Mouse (Mus musculus) forebrain, embryonic 13.5 days (tissue): ENCODE results near the gene Ikzf4. TPM values are rescaled to one million over a fixed set of nuclear protein-coding genes. Genes with fewer than 3 reads are reported as not detected.
"Not testable (repeated sequence)": the region's sequence is repeated elsewhere in the genome, so short reads cannot be mapped to it uniquely, and the experiment has no call there.

Source experiments
- ATAC-seq: fragments of 200-750 bp; cut with Nextera tagmentation; 2 replicates; pipeline ENCODE4 v1.8.0; 2017
- H3K27ac ChIP-seq: fragments of 300-500 bp; sonication (generic); 2 replicates; pipeline ENCODE4 v1.5.1; 2015; ENCODE audit warnings: inconsistent platforms, mild to moderate bottlenecking, moderate library complexity
- H3K27me3 ChIP-seq: fragments of 300-500 bp; sonication (generic); 2 replicates; pipeline ENCODE4 v1.6.1; 2015; ENCODE audit warnings: mild to moderate bottlenecking, inconsistent platforms
- H3K36me3 ChIP-seq: fragments of 300-500 bp; sonication (generic); 2 replicates; pipeline ENCODE4 v1.6.1; 2015; ENCODE audit warnings: mild to moderate bottlenecking, inconsistent platforms; ENCODE audit not compliant: poor library complexity, severe bottlenecking
- H3K4me1 ChIP-seq: fragments of 300-500 bp; sonication (generic); 2 replicates; pipeline ENCODE4 v1.6.1; 2015; ENCODE audit warnings: inconsistent platforms
- H3K4me2 ChIP-seq: fragments of 300-500 bp; sonication (generic); 2 replicates; pipeline ENCODE4 v1.6.1; 2015; ENCODE audit warnings: inconsistent platforms, mild to moderate bottlenecking, moderate library complexity
- H3K4me3 ChIP-seq: fragments of 300-500 bp; sonication (generic); 2 replicates; pipeline ENCODE4 v1.5.1; 2015; ENCODE audit warnings: mild to moderate bottlenecking, inconsistent platforms
- H3K9ac ChIP-seq: fragments of 300-500 bp; sonication (generic); 2 replicates; pipeline ENCODE4 v1.6.1; 2015; ENCODE audit warnings: mild to moderate bottlenecking, inconsistent platforms
- H3K9me3 ChIP-seq: fragments of 300-500 bp; sonication (generic); replicated peaks from 2 replicates; pipeline ENCODE4 v1.6.1; 2016; ENCODE audit warnings: inconsistent platforms
- WGBS: fragments of 180-500 bp; shearing (Covaris S2); methylation state at CpG from one replicate; pipeline ENCODE4 v1.1.7; 2015; 5-methylcytosine and 5-hydroxymethylcytosine counted together
- polyA plus RNA-seq: library from polyadenylated mRNA; unstranded; fragments of >200 nt; fragmentation: Nextera tagmentation; extraction: Ambion mirVana; gene quantifications from 2 replicates; pipeline ENCODE4 v1.2.1, GENCODE M21; 2015

Gene Ikzf4
- polyA plus RNA-seq, 1 experiment from 2014 or later = 7.3 TPM

GRCm38 (mm10) chr10:128635697-128636096, 10.1 kb downstream of the Ikzf4 start:
- 94% methylated on average over 13 of the region's 13 CpGs for WGBS
- H3K27me3 ChIP-seq = no peaks in the 10 kb centered on the region
- no peak overlapping the region for H3K9ac ChIP-seq
- ATAC-seq = no peak
- H3K9me3 ChIP-seq = no peaks in the 10 kb centered on the region
- H3K27ac ChIP-seq = no peak overlapping the region
- H3K4me3 ChIP-seq = no peak overlapping the region
- peaks cover 77% of the 10 kb centered on the region for H3K36me3 ChIP-seq
- H3K4me1 ChIP-seq = no peaks in the 10 kb centered on the region
- H3K4me2 ChIP-seq = no peak overlapping the region

GRCm38 (mm10) chr10:128631571-128631970, 14.2 kb downstream of the Ikzf4 start:
- 24% methylated on average over 6 of the region's 6 CpGs for WGBS
- Histone ChIP-seq H3K9me3 (no peaks in the 10 kb centered on the region), H3K27me3 (no peaks in the 10 kb centered on the region), H3K4me2 (no peak overlapping the region), H3K36me3 (peaks cover 42% of the 10 kb centered on the region), H3K4me1 (no peaks in the 10 kb centered on the region), H3K4me3 (no peak overlapping the region), H3K27ac (no peak overlapping the region), H3K9ac (no peak overlapping the region)
- ATAC-seq = no peak

- not testable (repeated sequence) for H3K9ac ChIP-seq, ATAC-seq, H3K9me3 ChIP-seq, H3K27me3 ChIP-seq, H3K4me1 ChIP-seq, H3K27ac ChIP-seq, H3K4me3 ChIP-seq, H3K4me2 ChIP-seq
- WGBS = 85% methylated on average over 5 of the region's 5 CpGs
- peaks cover 31% of the 10 kb centered on the region for H3K36me3 ChIP-seq
These were observed 15.5 kb downstream of the Ikzf4 start for GRCm38 (mm10) chr10:128630306-128630705.

- Histone ChIP-seq H3K27me3 (no peaks in the 10 kb centered on the region), H3K36me3 (peaks cover 31% of the 10 kb centered on the region), H3K4me1 (peaks cover 9% of the 10 kb centered on the region), H3K9me3 (no peaks in the 10 kb centered on the region), H3K4me2 (no peak overlapping the region), H3K4me3 (no peak overlapping the region), H3K9ac (no peak overlapping the region), H3K27ac (no peak overlapping the region)
- 79% methylated on average over 2 of the region's 2 CpGs for WGBS
- ATAC-seq = no peak
These were observed 16.0 kb downstream of the Ikzf4 start for GRCm38 (mm10) chr10:128629746-128630145.

DNA sequence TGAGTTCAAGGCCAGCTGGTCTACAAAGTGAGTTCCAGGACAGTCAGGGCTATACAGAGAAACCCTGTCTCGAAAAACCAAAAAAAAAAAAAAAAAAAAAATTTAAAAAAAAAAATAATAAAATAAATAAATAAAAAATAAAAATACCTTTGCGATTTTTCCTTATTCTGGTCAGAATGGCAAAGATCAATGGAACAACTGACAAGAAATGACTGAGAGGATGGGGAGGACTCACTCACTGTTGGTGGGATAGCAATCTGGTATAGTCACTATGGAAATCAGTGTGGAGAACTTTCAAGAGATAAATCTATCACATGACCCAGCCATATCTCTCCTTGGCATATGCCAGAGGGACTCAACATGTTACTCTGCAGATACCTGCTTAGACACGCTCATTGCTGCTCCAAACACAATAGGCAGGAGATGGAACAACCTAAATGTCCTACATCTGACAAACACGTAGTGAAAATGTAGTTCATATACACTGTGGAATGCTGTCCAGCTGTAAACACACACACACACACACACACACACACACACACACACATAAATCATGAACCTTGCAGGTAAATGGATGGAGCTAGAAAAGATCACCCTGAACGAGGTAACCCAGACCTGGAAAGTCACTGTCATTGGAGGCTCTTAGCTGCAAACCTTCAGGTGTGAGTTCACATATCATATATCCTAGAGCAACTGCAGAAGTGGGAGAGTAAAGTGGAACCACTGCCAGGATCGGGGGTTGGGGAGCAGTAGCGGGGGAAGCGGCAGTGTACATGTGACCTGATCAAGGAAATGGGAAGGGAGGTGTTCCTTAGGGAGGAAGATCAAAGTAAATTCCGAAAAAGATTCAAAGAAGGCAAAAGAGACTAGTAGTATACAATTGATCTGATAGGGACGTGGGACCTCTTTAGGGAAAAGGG, 18.1 kb downstream of the Ikzf4 start:
- no peak; the same call in 1 of the 2 replicates for ATAC-seq
- Histone ChIP-seq H3K9me3 (no peaks in the 10 kb centered on the region), H3K9ac (no peak overlapping the region), H3K4me1 (peaks cover 9% of the 10 kb centered on the region), H3K36me3 (peaks cover 31% of the 10 kb centered on the region), H3K4me3 (no peak overlapping the region), H3K27ac (no peak overlapping the region), H3K4me2 (no peak overlapping the region), H3K27me3 (no peaks in the 10 kb centered on the region)
- 91% methylated on average over 10 of the region's 10 CpGs for WGBS

- Histone ChIP-seq H3K9me3 (no peaks in the 10 kb centered on the region), H3K4me2 (peak within 1 kb of the TSS; percentile 96), H3K36me3 (peaks cover 34% of the 10 kb centered on the region), H3K4me1 (peaks cover 9% of the 10 kb centered on the region), H3K27ac (peak within 1 kb of the TSS; percentile 70), H3K9ac (peak within 1 kb of the TSS; percentile 94), H3K4me3 (peak within 1 kb of the TSS; percentile 92), H3K27me3 (no peaks in the 10 kb centered on the region)
- ATAC-seq = peak; percentile 98
- WGBS = under 1% methylated on average over 40 of the region's 40 CpGs
These were observed 19.2 kb downstream of the Ikzf4 start, which contains the start of gene Rps26 for GRCm38 (mm10) chr10:128626311-128627310. Gene Rps26 (minus strand): TSS chr10:128626747.

GRCm38 (mm10) chr10:128625287-128625894, 20.4 kb downstream of the Ikzf4 start:
- 46% methylated on average over 7 of the region's 7 CpGs for WGBS
- peak overlapping the region; percentile 70; the same call in 1 of the 2 replicates for H3K27ac ChIP-seq

GRCm38 (mm10) chr10:128623106-128623613, 22.6 kb downstream of the Ikzf4 start:
- not testable (repeated sequence) for H3K4me1 ChIP-seq, H3K27ac ChIP-seq, H3K4me3 ChIP-seq, H3K9ac ChIP-seq, H3K4me2 ChIP-seq, H3K27me3 ChIP-seq, ATAC-seq, H3K9me3 ChIP-seq
- peaks cover 34% of the 10 kb centered on the region for H3K36me3 ChIP-seq
- 82% methylated on average over 4 of the region's 4 CpGs for WGBS

More at GRCm38 (mm10) chr10:128625287-128625894, 20.4 kb downstream of the Ikzf4 start:
- Histone ChIP-seq H3K4me2 (peak overlapping the region; percentile 96), H3K4me3 (peak overlapping the region; percentile 92), H3K27me3 (no peaks in the 10 kb centered on the region), H3K9me3 (no peaks in the 10 kb centered on the region), H3K36me3 (peaks cover 34% of the 10 kb centered on the region), H3K4me1 (peaks cover 9% of the 10 kb centered on the region), H3K9ac (peak overlapping the region; percentile 94)
- no peak for ATAC-seq

DNA sequence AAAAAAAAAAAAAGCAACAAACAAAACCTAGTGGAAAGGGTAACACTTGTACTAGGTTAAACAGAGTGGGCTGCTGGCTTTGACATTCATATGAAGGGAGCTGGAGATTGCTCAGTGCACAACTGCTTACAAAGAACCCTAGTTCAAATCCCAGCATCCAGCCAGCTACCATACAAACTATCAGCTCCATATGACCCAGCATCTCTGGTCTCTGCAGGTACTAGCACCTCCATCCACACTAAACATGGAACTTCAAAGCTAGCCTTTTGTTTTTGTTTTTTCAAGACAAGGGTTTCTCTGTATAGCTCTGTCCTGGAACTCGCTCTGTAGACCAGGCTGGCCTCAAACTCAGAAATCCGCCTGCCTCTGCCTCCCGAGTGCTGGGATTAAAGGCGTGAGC, 23.1 kb downstream of the Ikzf4 start:
- peaks cover 9% of the 10 kb centered on the region for H3K4me1 ChIP-seq
- H3K36me3 ChIP-seq = peaks cover 34% of the 10 kb centered on the region
- no peak for ATAC-seq
- H3K4me2 ChIP-seq = no peak overlapping the region
- no peak overlapping the region for H3K4me3 ChIP-seq
- H3K27ac ChIP-seq = no peak overlapping the region
- H3K9ac ChIP-seq = no peak overlapping the region
- WGBS = 85% methylated on average over 4 of the region's 4 CpGs
- no peaks in the 10 kb centered on the region for H3K9me3 ChIP-seq
- no peaks in the 10 kb centered on the region for H3K27me3 ChIP-seq

DNA sequence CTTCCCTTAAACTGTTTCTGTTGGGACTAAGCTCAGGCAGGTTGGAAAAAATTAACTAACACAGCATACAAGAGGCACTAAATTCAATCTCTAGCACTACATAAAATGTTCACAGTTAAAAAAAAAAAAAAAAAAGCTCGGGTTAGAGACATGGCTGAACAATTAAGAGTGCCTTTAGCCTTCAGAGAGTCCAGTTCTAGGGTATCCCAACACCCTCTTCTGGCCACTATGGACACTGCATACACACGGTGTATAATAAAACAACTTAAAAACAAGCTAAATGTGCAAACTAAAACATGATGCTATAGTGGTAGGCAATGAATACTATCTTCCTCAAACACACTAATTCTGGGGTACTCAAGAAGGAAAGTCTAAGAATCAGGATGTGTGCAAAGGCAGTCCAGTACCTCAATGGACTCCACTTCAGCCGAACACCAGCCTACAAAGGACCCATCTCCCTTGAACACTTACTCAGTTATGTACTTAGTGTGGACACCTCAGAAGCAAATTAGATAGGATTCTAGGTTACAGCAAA, 23.7 kb downstream of the Ikzf4 start:
- no peak overlapping the region for H3K27ac ChIP-seq
- ATAC-seq = no peak
- peaks cover 9% of the 10 kb centered on the region for H3K4me1 ChIP-seq
- no peaks in the 10 kb centered on the region for H3K27me3 ChIP-seq
- 81% methylated on average over 3 of the region's 3 CpGs for WGBS
- H3K4me3 ChIP-seq = no peak overlapping the region
- no peaks in the 10 kb centered on the region for H3K9me3 ChIP-seq
- peaks cover 34% of the 10 kb centered on the region for H3K36me3 ChIP-seq
- H3K4me2 ChIP-seq = no peak overlapping the region
- H3K9ac ChIP-seq = no peak overlapping the region

DNA sequence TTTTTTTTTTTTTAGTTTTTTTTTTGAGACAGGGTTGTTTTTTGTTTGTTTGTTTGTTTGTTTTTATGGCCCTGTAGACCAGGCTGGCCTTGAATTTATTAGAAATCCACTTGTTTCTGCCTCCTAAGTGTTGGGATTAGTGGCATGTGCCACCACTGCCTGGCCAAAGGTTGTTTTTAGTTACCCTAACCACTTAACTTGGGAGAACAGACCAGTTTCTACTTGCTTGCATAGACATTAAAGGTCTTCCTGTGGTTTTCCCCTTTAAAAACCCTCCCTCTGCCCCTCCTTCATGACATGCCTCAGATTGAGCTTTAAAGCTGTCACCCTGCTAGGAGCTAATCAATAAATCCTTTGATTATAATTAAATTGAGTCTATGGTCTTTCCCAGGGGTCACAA, 25.6 kb downstream of the Ikzf4 start:
- Histone ChIP-seq H3K4me1 (peaks cover 5% of the 10 kb centered on the region), H3K4me3 (no peak overlapping the region), H3K27ac (no peak overlapping the region), H3K9me3 (no peaks in the 10 kb centered on the region), H3K27me3 (no peaks in the 10 kb centered on the region), H3K4me2 (no peak overlapping the region), H3K36me3 (peaks cover 32% of the 10 kb centered on the region), H3K9ac (no peak overlapping the region)
- ATAC-seq = no peak
